Mouse (Mus musculus) midbrain, embryonic 11.5 days (tissue): ENCODE results near the gene Dnajc9. TPM values are rescaled to one million over a fixed set of nuclear protein-coding genes. Genes with fewer than 3 reads are reported as not detected.

Source experiments
- ATAC-seq: fragments of 200-750 bp; cut with Nextera tagmentation; 2 replicates; pipeline ENCODE4 v1.8.0; 2017; ENCODE audit warnings: moderate TSS enrichment, moderate library complexity; ENCODE audit not compliant: low FRiP score
- DNase-seq: peaks from one replicate; pipeline ENCODE4 v3.0.0; 2015; ENCODE audit warnings: low spot score; ENCODE audit errors: missing footprints
- H3K27ac ChIP-seq: fragments of 300-500 bp; sonication (generic); 2 replicates; pipeline ENCODE4 v1.5.1; 2014; ENCODE audit warnings: low read depth, low read length
- H3K27me3 ChIP-seq: fragments of 300-500 bp; sonication (generic); 2 replicates; pipeline ENCODE4 v1.6.1; 2014; ENCODE audit warnings: mild to moderate bottlenecking, low read length, moderate library complexity, mixed read lengths; ENCODE audit not compliant: control insufficient read depth, insufficient read depth
- H3K36me3 ChIP-seq: fragments of 300-500 bp; sonication (generic); 2 replicates; pipeline ENCODE4 v1.6.1; 2014; ENCODE audit warnings: mild to moderate bottlenecking, low read length, moderate library complexity, mixed read lengths; ENCODE audit not compliant: control insufficient read depth, insufficient read depth
- H3K4me1 ChIP-seq: fragments of 300-500 bp; sonication (generic); 2 replicates; pipeline ENCODE4 v1.6.1; 2014; ENCODE audit warnings: low read length; ENCODE audit not compliant: control insufficient read depth, insufficient read depth
- H3K4me2 ChIP-seq: fragments of 300-500 bp; sonication (generic); 2 replicates; pipeline ENCODE4 v1.6.1; 2014; ENCODE audit warnings: mild to moderate bottlenecking, moderate library complexity
- H3K4me3 ChIP-seq: fragments of 300-500 bp; sonication (generic); 2 replicates; pipeline ENCODE4 v1.5.1; 2014; ENCODE audit warnings: low read depth, low read length
- H3K9ac ChIP-seq: fragments of 300-500 bp; sonication (generic); 2 replicates; pipeline ENCODE4 v1.6.1; 2014; ENCODE audit warnings: low read length
- H3K9me3 ChIP-seq: fragments of 300-500 bp; sonication (generic); 2 replicates; pipeline ENCODE4 v1.6.1; 2016; ENCODE audit warnings: low read length; ENCODE audit not compliant: control insufficient read depth
- WGBS: fragments of 180-500 bp; shearing (Covaris S2); extraction: QIAGEN DNeasy Blood & Tissue Kit; methylation state at CpG from one replicate; pipeline ENCODE4 v1.1.7; 2014; 5-methylcytosine and 5-hydroxymethylcytosine counted together
- polyA plus RNA-seq: library from polyadenylated mRNA; unstranded; fragments of >200 nt; fragmentation: Nextera tagmentation; extraction: Ambion mirVana; gene quantifications from 2 replicates; pipeline ENCODE4 v1.2.1, GENCODE M21; 2014

Gene Dnajc9
- polyA plus RNA-seq, 1 experiment from 2014 or later = 296 TPM

- DNase-seq = no peak
- H3K27me3 ChIP-seq = no peaks in the 10 kb centered on the region
- no peak overlapping the region for H3K4me2 ChIP-seq
- 94% methylated on average over 4 of the region's 4 CpGs for WGBS
- no peak overlapping the region for H3K9ac ChIP-seq
- peaks cover 4% of the 10 kb centered on the region; the same call in 1 of the 2 replicates for H3K36me3 ChIP-seq
- no peaks in the 10 kb centered on the region for H3K4me1 ChIP-seq
- no peak overlapping the region for H3K4me3 ChIP-seq
- H3K27ac ChIP-seq = no peak overlapping the region
- no peaks in the 10 kb centered on the region for H3K9me3 ChIP-seq
- ATAC-seq = no peak
Observed at GRCm38 (mm10) chr14:20377112-20377521, 11.6 kb downstream of the Dnajc9 start.

GRCm38 (mm10) chr14:20371854-20372253, 16.9 kb downstream of the Dnajc9 start:
- Histone ChIP-seq H3K27ac (no peak overlapping the region), H3K36me3 (peaks cover 7% of the 10 kb centered on the region), H3K4me1 (no peaks in the 10 kb centered on the region), H3K4me2 (no peak overlapping the region), H3K4me3 (no peak overlapping the region), H3K9me3 (no peaks in the 10 kb centered on the region), H3K27me3 (no peaks in the 10 kb centered on the region), H3K9ac (no peak overlapping the region)
- WGBS = 82% methylated on average over 1 of the region's 1 CpGs
- DNase-seq (no peak), ATAC-seq (no peak)

DNA sequence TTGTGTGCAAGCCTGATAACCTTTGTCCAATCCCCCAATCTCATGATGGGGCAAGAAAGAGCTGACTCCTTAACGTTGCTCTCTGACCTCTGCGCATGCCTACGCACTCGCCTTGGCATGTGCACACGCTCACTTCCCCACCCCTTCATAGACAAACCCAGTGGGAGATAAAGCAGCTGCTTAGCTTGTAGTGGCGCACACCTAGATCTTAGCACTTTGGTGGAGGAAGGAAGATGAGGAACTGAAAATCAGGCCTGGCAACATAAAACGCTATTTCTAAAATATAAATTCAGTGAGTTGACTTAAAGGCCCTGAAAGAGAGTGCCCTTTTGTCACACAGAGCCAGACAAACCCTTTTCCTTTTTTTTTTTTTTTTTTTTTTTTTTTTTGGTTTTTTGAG, 17.9 kb downstream of the Dnajc9 start:
- Histone ChIP-seq H3K9ac (no peak overlapping the region), H3K27ac (no peak overlapping the region), H3K4me3 (no peak overlapping the region), H3K9me3 (no peaks in the 10 kb centered on the region), H3K4me1 (no peaks in the 10 kb centered on the region), H3K4me2 (no peak overlapping the region), H3K27me3 (no peaks in the 10 kb centered on the region), H3K36me3 (peaks cover 7% of the 10 kb centered on the region)
- 91% methylated on average over 7 of the region's 7 CpGs for WGBS
- no peak for ATAC-seq
- no peak for DNase-seq

DNA sequence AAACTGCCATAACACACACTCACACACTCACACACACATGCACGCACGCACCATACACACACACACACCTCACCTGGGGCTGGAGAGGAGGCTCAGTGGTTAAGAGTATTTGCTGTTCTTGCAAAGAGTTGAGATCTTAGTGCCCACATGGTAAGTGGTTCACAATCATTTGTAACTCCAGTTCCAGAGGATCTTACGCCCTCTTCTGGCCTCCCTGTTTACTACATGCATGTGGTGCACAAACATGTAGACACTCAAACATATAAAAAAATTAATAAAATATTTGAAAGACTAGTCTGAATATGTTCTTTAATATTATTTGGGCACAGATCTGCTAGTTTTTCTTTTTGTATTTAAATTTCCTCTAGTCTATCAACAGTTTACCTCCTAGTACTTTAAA, 20.4 kb downstream of the Dnajc9 start:
- Histone ChIP-seq H3K9ac (no peak overlapping the region), H3K4me3 (no peak overlapping the region)
- no peak for ATAC-seq

DNA sequence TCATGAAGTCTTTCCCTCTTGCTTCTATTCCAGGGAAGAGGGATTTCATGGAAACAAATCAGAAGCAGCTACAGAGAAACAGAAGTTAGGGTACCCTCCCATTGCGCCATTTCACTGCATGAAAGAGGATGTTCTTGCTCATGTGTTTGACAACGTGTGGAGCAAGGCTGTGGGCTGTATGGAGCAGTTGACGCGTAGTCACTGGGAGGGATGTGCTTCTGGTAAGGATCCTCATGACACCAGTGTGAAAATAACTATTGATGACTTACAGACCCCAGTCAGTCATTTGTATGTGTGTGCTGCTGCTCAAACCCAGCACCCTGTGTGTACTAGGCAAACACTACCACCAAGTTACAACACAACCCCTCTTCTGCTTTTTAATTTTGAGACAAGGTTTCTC, 25.5 kb downstream of the Dnajc9 start:
- WGBS = 96% methylated on average over 4 of the region's 4 CpGs
- ATAC-seq = no peak
- H3K9me3 ChIP-seq = no peaks in the 10 kb centered on the region
- H3K27me3 ChIP-seq = no peaks in the 10 kb centered on the region
- no peak overlapping the region for H3K4me2 ChIP-seq
- H3K4me1 ChIP-seq = no peaks in the 10 kb centered on the region
- H3K4me3 ChIP-seq = no peak overlapping the region
- peaks cover 21% of the 10 kb centered on the region for H3K36me3 ChIP-seq
- no peak overlapping the region for H3K27ac ChIP-seq
- DNase-seq = no peak
- no peak overlapping the region for H3K9ac ChIP-seq

More for the DNA sequence above, 20.4 kb downstream of the Dnajc9 start:
- peaks cover 12% of the 10 kb centered on the region for H3K36me3 ChIP-seq
- H3K9me3 ChIP-seq = no peaks in the 10 kb centered on the region
- 98% methylated on average over 3 of the region's 3 CpGs for WGBS
- no peaks in the 10 kb centered on the region for H3K4me1 ChIP-seq
- no peak for DNase-seq
- H3K4me2 ChIP-seq = no peak overlapping the region
- H3K27ac ChIP-seq = no peak overlapping the region
- no peaks in the 10 kb centered on the region for H3K27me3 ChIP-seq

GRCm38 (mm10) chr14:20347991-20348541, 40.6 kb downstream of the Dnajc9 start, which contains the start of the genes Ecd and Fam149b:
Gene Ecd, minus strand, starts transcription at chr14:20348121.
Gene Fam149b, plus strand, starts transcription at chr14:20348162.
- H3K27me3 ChIP-seq = no peaks in the 10 kb centered on the region
- H3K4me1 ChIP-seq = peaks cover 11% of the 10 kb centered on the region
- H3K4me2 ChIP-seq = peak within 1 kb of the TSS; percentile 81
- peak; percentile 99 for DNase-seq
- H3K36me3 ChIP-seq = peaks cover 5% of the 10 kb centered on the region; the same call in 1 of the 2 replicates
- H3K4me3 ChIP-seq = peak within 1 kb of the TSS; percentile 85
- peak within 1 kb of the TSS; percentile 96 for H3K9ac ChIP-seq
- H3K9me3 ChIP-seq = no peaks in the 10 kb centered on the region
- under 1% methylated on average over 40 of the region's 42 CpGs for WGBS
- peak; percentile 98 for ATAC-seq
- H3K27ac ChIP-seq = peak within 1 kb of the TSS; percentile 89

DNA sequence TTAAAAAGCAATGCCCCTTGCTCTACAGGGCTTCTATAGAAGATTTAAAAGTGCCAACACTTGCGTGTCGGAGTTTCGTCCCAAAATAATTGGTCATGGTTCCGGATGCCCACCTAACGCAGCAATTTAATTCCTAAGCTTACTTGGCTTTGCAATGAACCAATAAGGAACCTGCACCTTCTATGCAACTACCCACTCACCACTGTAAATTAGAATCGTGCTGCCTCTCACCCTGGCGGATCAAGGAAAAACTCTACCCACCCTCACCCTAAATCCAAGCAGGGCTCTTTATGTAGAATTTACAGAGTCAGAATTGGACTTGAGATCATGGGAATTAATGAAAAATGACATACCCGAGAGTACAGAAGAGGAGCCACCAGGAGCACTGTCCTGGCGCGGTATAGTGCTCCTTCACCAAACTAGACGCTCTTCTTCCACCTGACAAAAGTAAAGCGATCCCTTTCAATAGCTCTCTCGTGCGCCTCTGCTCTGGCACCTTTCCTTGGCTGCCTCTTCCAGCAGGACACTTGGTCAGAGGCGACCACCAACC, 41.2 kb downstream of the Dnajc9 start:
- Histone ChIP-seq H3K9ac (peak overlapping the region; percentile 79), H3K9me3 (no peaks in the 10 kb centered on the region), H3K4me1 (peaks cover 11% of the 10 kb centered on the region), H3K27me3 (no peaks in the 10 kb centered on the region), H3K4me2 (peak overlapping the region; percentile 57), H3K36me3 (0 out of 2 replicates have a peak, but pooled peaks cover 3% of the 10 kb centered on the region), H3K27ac (peak overlapping the region; percentile 5; the same call in 1 of the 2 replicates), H3K4me3 (peak overlapping the region; percentile 85)
- ATAC-seq (peak; percentile 31), DNase-seq (no peak)
- 7% methylated on average over 15 of the region's 15 CpGs for WGBS

GRCm38 (mm10) chr14:20345885-20346284, 42.8 kb downstream of the Dnajc9 start:
- Histone ChIP-seq H3K4me1 (peaks cover 11% of the 10 kb centered on the region), H3K27me3 (no peaks in the 10 kb centered on the region), H3K36me3 (peaks cover 3% of the 10 kb centered on the region; the same call in 1 of the 2 replicates), H3K9me3 (no peaks in the 10 kb centered on the region), H3K9ac (no peak overlapping the region), H3K4me3 (no peak overlapping the region), H3K4me2 (no peak overlapping the region), H3K27ac (no peak overlapping the region)
- DNase-seq (no peak), ATAC-seq (no peak)
- 94% methylated on average over 9 of the region's 9 CpGs for WGBS

GRCm38 (mm10) chr14:20340866-20341265, 47.8 kb downstream of the Dnajc9 start:
- Histone ChIP-seq H3K4me2 (no peak overlapping the region), H3K27me3 (no peaks in the 10 kb centered on the region), H3K9me3 (no peaks in the 10 kb centered on the region), H3K27ac (no peak overlapping the region), H3K4me1 (no peaks in the 10 kb centered on the region), H3K4me3 (no peak overlapping the region), H3K9ac (no peak overlapping the region), H3K36me3 (peaks cover 11% of the 10 kb centered on the region)
- DNase-seq (no peak), ATAC-seq (no peak)
- WGBS = 83% methylated on average over 7 of the region's 7 CpGs
